Mouse (Mus musculus): ENCODE data around the gene Mybpc2. TPM values are rescaled to one million over a fixed set of nuclear protein-coding genes. Genes with fewer than 3 reads are reported as not detected.

The Mybpc2 gene
- polyA plus RNA-seq (2012; ENCODE audit: insufficient read depth, insufficient read length, low replicate concordance, missing spikeins): not detected in 2 replicates

DNA sequence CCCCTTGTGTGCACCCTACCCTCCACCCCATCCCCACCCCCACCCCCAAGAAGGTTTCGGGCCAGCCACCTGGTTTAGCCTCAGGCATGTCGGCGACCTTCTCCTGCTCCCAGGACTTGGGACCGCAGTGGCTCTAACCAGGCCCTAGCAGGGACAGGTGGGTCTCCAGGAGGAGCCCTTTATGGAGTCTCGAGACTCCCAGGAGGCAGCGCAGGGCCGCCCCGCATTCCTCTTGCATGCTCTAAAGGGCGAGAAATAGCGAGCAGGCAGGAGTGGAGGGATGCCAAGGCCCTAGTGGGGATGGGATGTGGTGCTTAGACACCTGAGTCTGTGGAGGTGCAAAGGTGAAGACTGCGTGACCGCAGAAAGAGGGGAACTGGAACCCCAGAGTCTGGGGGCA lies at the start of gene Mybpc2:
Gene Mybpc2, minus strand, starts transcription at position 155 of the 400 bp plus-strand sequence.
- TF ChIP-seq POLR2A (IDR thresholded peaks at IDR 0.05; ENCODE audit: insufficient read depth, low read depth, low read length) (no peak), CTCF (IDR thresholded peaks at IDR 0.05; ENCODE audit: insufficient read depth, low read depth, low read length) (no peak)
- Histone ChIP-seq H3K27ac (ENCODE audit: insufficient read depth, low read depth, low read length) (no peak within 1 kb of the TSS), H3K4me1 (ENCODE audit: control insufficient read depth, insufficient read depth, low read length) (peaks cover 15% of the 10 kb centered on the region), H3K4me3 (ENCODE audit: insufficient read depth, low read depth, low read length) (no peak within 1 kb of the TSS)
- 53% methylated on average over 12 of the region's 12 CpGs for WGBS

GRCm38 (mm10) chr7:44572956-44573484 lies 48.6 kb upstream of the Mybpc2 start:
- no peaks in the 10 kb centered on the region for H3K4me1 ChIP-seq (ENCODE audit: control insufficient read depth, insufficient read depth, low read length)
- H3K27ac ChIP-seq (ENCODE audit: insufficient read depth, low read depth, low read length): no peak overlapping the region
- WGBS: 80% methylated on average over 5 of the region's 5 CpGs
- TF ChIP-seq POLR2A (IDR thresholded peaks at IDR 0.05; ENCODE audit: insufficient read depth, low read depth, low read length): no peak
- no peak for TF ChIP-seq CTCF (IDR thresholded peaks at IDR 0.05; ENCODE audit: insufficient read depth, low read depth, low read length)
- no peak overlapping the region for H3K4me3 ChIP-seq (ENCODE audit: insufficient read depth, low read depth, low read length)

GRCm38 (mm10) chr7:44572213-44572701 lies 47.8 kb upstream of the Mybpc2 start, which contains the start of gene Napsa:
Gene Napsa (plus strand): TSS chr7:44572380.
- H3K4me3 ChIP-seq (ENCODE audit: insufficient read depth, low read depth, low read length): no peak within 1 kb of the TSS
- H3K4me1 ChIP-seq (ENCODE audit: control insufficient read depth, insufficient read depth, low read length): no peaks in the 10 kb centered on the region
- H3K27ac ChIP-seq (ENCODE audit: insufficient read depth, low read depth, low read length): no peak within 1 kb of the TSS
- 41% methylated on average over 7 of the region's 7 CpGs for WGBS
- TF ChIP-seq POLR2A (IDR thresholded peaks at IDR 0.05; ENCODE audit: insufficient read depth, low read depth, low read length) (no peak), CTCF (IDR thresholded peaks at IDR 0.05; ENCODE audit: insufficient read depth, low read depth, low read length) (no peak)

DNA sequence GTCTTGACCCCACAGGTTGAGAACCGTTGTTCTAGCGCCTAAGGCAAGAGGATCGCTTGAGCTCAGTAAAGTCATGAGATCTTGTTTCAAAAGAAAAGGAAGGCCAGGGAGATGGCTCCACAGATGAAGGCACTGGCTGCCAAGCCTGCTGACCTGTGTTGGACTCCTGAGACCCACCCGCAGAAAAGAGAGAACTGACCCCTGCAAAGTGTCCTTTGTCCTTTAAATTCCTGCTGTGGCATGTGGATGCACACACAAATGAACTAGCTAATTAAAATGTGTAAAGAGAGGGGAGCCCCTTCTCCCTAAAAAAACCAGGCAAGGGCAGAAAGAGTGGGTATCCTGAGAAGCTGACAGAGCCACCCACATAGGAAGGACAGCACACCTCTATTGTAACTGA lies 47.4 kb upstream of the Mybpc2 start:
- 52% methylated on average over 4 of the region's 4 CpGs for WGBS
- TF ChIP-seq POLR2A (IDR thresholded peaks at IDR 0.05; ENCODE audit: insufficient read depth, low read depth, low read length) (no peak), CTCF (IDR thresholded peaks at IDR 0.05; ENCODE audit: insufficient read depth, low read depth, low read length) (no peak)
- H3K4me3 ChIP-seq (ENCODE audit: insufficient read depth, low read depth, low read length): no peak overlapping the region
- no peak overlapping the region for H3K27ac ChIP-seq (ENCODE audit: insufficient read depth, low read depth, low read length)
- H3K4me1 ChIP-seq (ENCODE audit: control insufficient read depth, insufficient read depth, low read length): no peaks in the 10 kb centered on the region

DNA sequence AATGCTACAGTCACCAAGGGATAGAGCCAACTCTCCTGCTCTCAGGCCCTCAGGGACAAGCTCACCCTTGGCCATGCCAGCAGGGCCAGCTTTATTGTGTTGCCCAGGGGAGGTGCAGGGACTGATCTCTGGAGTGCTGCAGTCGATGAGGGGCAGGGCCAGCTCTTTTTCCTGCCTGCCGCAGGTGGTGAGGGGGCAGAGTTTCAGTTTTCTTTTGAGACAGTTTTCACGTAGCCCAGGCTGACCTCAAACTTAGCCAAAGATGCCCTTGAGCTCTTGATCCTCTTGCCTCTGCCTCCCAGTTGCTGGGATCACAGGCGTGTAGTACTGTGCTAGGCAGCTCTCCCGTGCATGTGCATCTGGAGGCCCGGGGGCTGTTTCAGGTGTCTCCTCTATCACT lies 46.5 kb upstream of the Mybpc2 start:
- Histone ChIP-seq H3K4me1 (ENCODE audit: control insufficient read depth, insufficient read depth, low read length) (no peaks in the 10 kb centered on the region), H3K27ac (ENCODE audit: insufficient read depth, low read depth, low read length) (no peak overlapping the region), H3K4me3 (ENCODE audit: insufficient read depth, low read depth, low read length) (no peak overlapping the region)
- no peak for TF ChIP-seq POLR2A (IDR thresholded peaks at IDR 0.05; ENCODE audit: insufficient read depth, low read depth, low read length)
- no peak for TF ChIP-seq CTCF (IDR thresholded peaks at IDR 0.05; ENCODE audit: insufficient read depth, low read depth, low read length)
- 81% methylated on average over 6 of the region's 6 CpGs for WGBS

DNA sequence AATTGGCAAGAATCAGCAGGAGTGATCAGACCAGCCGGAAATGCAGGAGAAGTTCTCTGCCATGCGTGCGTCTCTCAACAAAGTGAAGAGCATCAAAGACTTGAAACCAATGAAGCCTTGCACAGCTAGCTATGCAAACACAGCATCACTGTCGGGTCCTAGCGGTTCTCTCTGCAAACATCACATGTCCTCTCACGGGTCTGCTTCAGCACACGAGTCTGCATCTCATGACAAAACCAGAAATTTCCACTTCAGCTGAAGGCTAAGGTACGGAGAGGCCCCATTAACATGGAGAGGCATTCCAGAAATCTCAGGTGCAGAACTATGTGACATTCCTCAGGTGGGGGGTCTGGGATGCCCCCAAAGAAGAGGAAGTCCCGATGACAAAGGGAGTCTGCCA lies 44.3 kb upstream of the Mybpc2 start:
- no peaks in the 10 kb centered on the region for H3K4me1 ChIP-seq (ENCODE audit: control insufficient read depth, insufficient read depth, low read length)
- H3K4me3 ChIP-seq (ENCODE audit: insufficient read depth, low read depth, low read length): no peak overlapping the region
- WGBS: 69% methylated on average over 9 of the region's 9 CpGs
- H3K27ac ChIP-seq (ENCODE audit: insufficient read depth, low read depth, low read length): no peak overlapping the region
- TF ChIP-seq POLR2A (IDR thresholded peaks at IDR 0.05; ENCODE audit: insufficient read depth, low read depth, low read length): no peak
- TF ChIP-seq CTCF (IDR thresholded peaks at IDR 0.05; ENCODE audit: insufficient read depth, low read depth, low read length): no peak

- 77% methylated on average over 6 of the region's 6 CpGs for WGBS
- H3K27ac ChIP-seq (ENCODE audit: insufficient read depth, low read depth, low read length): no peak overlapping the region
- TF ChIP-seq POLR2A (IDR thresholded peaks at IDR 0.05; ENCODE audit: insufficient read depth, low read depth, low read length) (no peak), CTCF (IDR thresholded peaks at IDR 0.05; ENCODE audit: insufficient read depth, low read depth, low read length) (no peak)
- H3K4me3 ChIP-seq (ENCODE audit: insufficient read depth, low read depth, low read length): no peak overlapping the region
- H3K4me1 ChIP-seq (ENCODE audit: control insufficient read depth, insufficient read depth, low read length): no peaks in the 10 kb centered on the region
Observed at GRCm38 (mm10) chr7:44565414-44565813, 41.0 kb upstream of the Mybpc2 start.

- no peaks in the 10 kb centered on the region for H3K4me1 ChIP-seq (ENCODE audit: control insufficient read depth, insufficient read depth, low read length)
- no peak for TF ChIP-seq POLR2A (IDR thresholded peaks at IDR 0.05; ENCODE audit: insufficient read depth, low read depth, low read length)
- no peak for TF ChIP-seq CTCF (IDR thresholded peaks at IDR 0.05; ENCODE audit: insufficient read depth, low read depth, low read length)
- H3K27ac ChIP-seq (ENCODE audit: insufficient read depth, low read depth, low read length): no peak overlapping the region
- WGBS: 82% methylated on average over 10 of the region's 10 CpGs
- H3K4me3 ChIP-seq (ENCODE audit: insufficient read depth, low read depth, low read length): no peak overlapping the region
Observed at GRCm38 (mm10) chr7:44564486-44564885, 40.0 kb upstream of the Mybpc2 start.

DNA sequence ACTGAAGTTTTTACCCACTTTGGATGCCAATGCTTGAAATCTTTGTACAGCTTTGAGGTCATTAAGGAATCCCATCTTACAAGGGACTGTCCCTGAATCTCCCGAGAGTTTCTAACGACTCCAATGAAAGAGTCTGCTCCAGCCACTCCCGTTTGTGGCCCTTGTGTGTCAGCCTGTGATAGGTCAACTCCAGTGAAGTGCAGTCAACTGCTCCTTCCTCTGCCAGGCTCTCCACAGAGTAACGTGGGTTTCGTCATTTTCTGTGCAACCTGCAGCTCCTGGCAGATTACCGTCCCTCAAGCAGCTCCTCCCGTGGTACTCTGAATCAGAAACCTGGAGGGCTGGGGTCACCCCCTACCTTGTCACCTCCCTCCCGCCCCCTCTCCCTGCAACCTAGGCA lies 38.8 kb upstream of the Mybpc2 start:
- no peak for TF ChIP-seq CTCF (IDR thresholded peaks at IDR 0.05; ENCODE audit: insufficient read depth, low read depth, low read length)
- TF ChIP-seq POLR2A (IDR thresholded peaks at IDR 0.05; ENCODE audit: insufficient read depth, low read depth, low read length): no peak
- 53% methylated on average over 8 of the region's 8 CpGs for WGBS
- no peaks in the 10 kb centered on the region for H3K4me1 ChIP-seq (ENCODE audit: control insufficient read depth, insufficient read depth, low read length)
- no peak overlapping the region for H3K4me3 ChIP-seq (ENCODE audit: insufficient read depth, low read depth, low read length)
- H3K27ac ChIP-seq (ENCODE audit: insufficient read depth, low read depth, low read length): no peak overlapping the region

All from olfactory bulb, adult 2 months (tissue).